ENCODE assay signal across 8 mouse cellular contexts in the genomic region with DNA sequence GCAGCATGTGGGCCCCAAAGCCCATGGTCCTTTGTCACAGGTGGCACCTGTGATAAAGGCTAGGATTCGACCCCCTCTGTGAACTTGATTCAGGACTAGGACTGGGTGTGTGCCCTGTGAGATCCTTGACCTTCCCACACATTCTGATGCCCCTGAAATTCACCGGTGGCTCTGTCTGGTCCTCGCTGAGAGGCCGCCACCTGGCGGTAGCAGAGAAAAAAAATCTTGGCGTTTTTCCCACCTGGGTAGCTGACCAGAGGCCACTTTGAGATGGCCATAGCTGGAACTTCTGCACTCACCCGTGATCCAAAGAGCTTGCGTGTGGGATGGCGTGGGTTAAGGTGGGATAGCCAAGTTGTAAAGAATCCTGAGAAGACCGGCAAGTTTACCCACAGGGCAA. TPM values are rescaled to one million over a fixed set of nuclear protein-coding genes. Genes with fewer than 3 reads are reported as not detected.
DNase-seq lines count a peak whose midpoint lies in the region; ATAC-seq lines count a peak whose summit lies in the region.

No protein-coding gene starts in this region.

- no peak overlapping the region for H3K27ac ChIP-seq in midbrain, embryonic 16.5 days (ENCODE audit: low read length)

- H3K9ac ChIP-seq in midbrain, embryonic 16.5 days (ENCODE audit: low read depth, low read length) = peak overlapping the region; percentile 52; the same call in 1 of the 2 replicates

- no peaks in the 10 kb centered on the region for H3K9me3 ChIP-seq in midbrain, embryonic 16.5 days (replicated peaks; ENCODE audit: control insufficient read depth, low read length, poor library complexity, severe bottlenecking)

- H3K36me3 ChIP-seq in midbrain, embryonic 16.5 days (ENCODE audit: control insufficient read depth, insufficient read depth, low read length) = peaks cover 2% of the 10 kb centered on the region; the same call in 1 of the 2 replicates

- H3K4me3 ChIP-seq in midbrain, embryonic 16.5 days (ENCODE audit: low read depth, low read length) = no peak overlapping the region

- peaks cover 18% of the 10 kb centered on the region for H3K4me1 ChIP-seq in midbrain, embryonic 16.5 days (ENCODE audit: control insufficient read depth, insufficient read depth, low read length)

- peaks cover 74% of the 10 kb centered on the region for H3K27me3 ChIP-seq in midbrain, embryonic 16.5 days (ENCODE audit: control insufficient read depth, insufficient read depth, low read depth, low read length)

- 3% methylated on average over 10 of the region's 10 CpGs for WGBS in midbrain, embryonic 16.5 days

- peak; percentile 51 to 86 for DNase-seq in adrenal gland, adult (ENCODE audit: inconsistent age in 2 of 2, low spot score in 1 of 2)
- no peak for DNase-seq in adrenal gland, adult 8-10 months
- peak; percentile 69 to 71 for DNase-seq in right cerebral cortex, postnatal 10 days (ENCODE audit: low spot score in 2 of 2)
- no peak for DNase-seq in right cerebral cortex, postnatal 14 days
- peak; percentile 80 for DNase-seq in embryo, embryonic 10.5 days (ENCODE audit: low spot score)
- peak; percentile 75 for DNase-seq in kidney, postnatal 10 days
- DNase-seq in yolk sac, embryonic 10.5 days (ENCODE audit: low spot score) = no peak

- H3K4me2 ChIP-seq in midbrain, embryonic 16.5 days (ENCODE audit: low read length) = no peak overlapping the region

- no peak for ATAC-seq in midbrain, embryonic 16.5 days

RNA-seq across cellular contexts. Expression of a gene that starts 6.0 kb away (rescaled TPM):
- not detected for total RNA-seq in adrenal gland, adult 8-10 months (2022)
- polyA plus RNA-seq in midbrain, embryonic 16.5 days (2015; fragmentation: Nextera tagmentation; extraction: Ambion mirVana) = 0.19 and 0.41 TPM in 2 replicates

RNA-seq across cellular contexts. Expression of a gene that starts 11.5 kb away (rescaled TPM):
- total RNA-seq in adrenal gland, adult 8-10 months (2022) = 1 to 10 TPM; 4.8 to 7.0 (median 5.4) TPM
- 13.8 and 16.2 TPM in 2 replicates for polyA plus RNA-seq in midbrain, embryonic 16.5 days (2015; fragmentation: Nextera tagmentation; extraction: Ambion mirVana)

RNA-seq across cellular contexts. Expression of a gene that starts 11.5 kb away (rescaled TPM):
- total RNA-seq in adrenal gland, adult 8-10 months (2022) = 10 to 100 TPM; 54.1 to 66.7 (median 59.6) TPM
- polyA plus RNA-seq in midbrain, embryonic 16.5 days (2015; fragmentation: Nextera tagmentation; extraction: Ambion mirVana) = 20.6 and 20.7 TPM in 2 replicates

RNA-seq across cellular contexts. Expression of a gene that starts 33.3 kb away (rescaled TPM):
- total RNA-seq in adrenal gland, adult 8-10 months (2022) = 1 to 10 TPM in 2 of 4 experiments, under 1 TPM in 2; 0.23 to 2.2 (median 1.0) TPM
- 6.4 and 9.5 TPM in 2 replicates for polyA plus RNA-seq in midbrain, embryonic 16.5 days (2015; fragmentation: Nextera tagmentation; extraction: Ambion mirVana)

RNA-seq across cellular contexts. Expression of a gene that starts 40.0 kb away (rescaled TPM):
- total RNA-seq in adrenal gland, adult 8-10 months (2022) = 100 to 1,000 TPM; 415 to 500 (median 453) TPM
- 117 and 136 TPM in 2 replicates for polyA plus RNA-seq in midbrain, embryonic 16.5 days (2015; fragmentation: Nextera tagmentation; extraction: Ambion mirVana)

Comparison
In these comparisons a context has a peak if more than half of its experiments do, and no peak if none do; other contexts are left out.
1. DNase-seq: peak in adrenal gland, adult (2 of 2), right cerebral cortex, postnatal 10 days (2 of 2), embryo, embryonic 10.5 days (single experiment) and kidney, postnatal 10 days (single experiment); none in adrenal gland, adult 8-10 months (single experiment), right cerebral cortex, postnatal 14 days (single experiment) and yolk sac, embryonic 10.5 days (single experiment).